Mouse (Mus musculus): ENCODE measurements around the gene Eef1b2.

- TF ChIP-seq CTCF (conservative IDR thresholded peaks at IDR 0.05; ENCODE audit: insufficient read depth, insufficient read length, low read depth, low read length) (no peak), POLR2A (IDR thresholded peaks at IDR 0.05; ENCODE audit: low read depth, low read length) (no peak)
Observed at GRCm38 (mm10) chr1:63204660-63205394, 28.2 kb downstream of the Eef1b2 start.

All from kidney, adult 2 months (tissue).